Mouse (Mus musculus) small intestine, adult 2 months (tissue): ENCODE data around the gene Zfp36. TPM values are rescaled to one million over a fixed set of nuclear protein-coding genes. Genes with fewer than 3 reads are reported as not detected.

Experiments
- H3K27ac ChIP-seq: fragments of 200-500 bp; 2 replicates; pipeline ENCODE4 v1.5.1; 2012; ENCODE audit warnings: low read depth, low read length, control low read depth, inconsistent platforms; ENCODE audit not compliant: insufficient read depth
- H3K27me3 ChIP-seq: fragments of 200-500 bp; 2 replicates; pipeline ENCODE4 v1.6.1; 2012; ENCODE audit warnings: mild to moderate bottlenecking, moderate library complexity, low read length, inconsistent platforms; ENCODE audit not compliant: control insufficient read depth, insufficient read depth
- H3K36me3 ChIP-seq: fragments of 200-500 bp; 2 replicates; pipeline ENCODE4 v1.6.1; 2012; ENCODE audit warnings: mild to moderate bottlenecking, low read length, control low read depth, inconsistent platforms; ENCODE audit not compliant: control insufficient read depth, insufficient read depth
- H3K4me1 ChIP-seq: fragments of 200-500 bp; 2 replicates; pipeline ENCODE4 v1.6.1; 2012; ENCODE audit warnings: low read length, inconsistent platforms, mixed read lengths; ENCODE audit not compliant: control insufficient read depth, insufficient read depth, insufficient read length
- H3K4me3 ChIP-seq: fragments of 200-500 bp; 2 replicates; pipeline ENCODE4 v1.5.1; 2012; ENCODE audit warnings: low read depth, mild to moderate bottlenecking, control low read depth, inconsistent platforms, low read length, moderate library complexity
- CTCF ChIP-seq: fragments of 200-500 bp; IDR thresholded peaks from 2 replicates; pipeline ENCODE4 v1.5.1; 2012; ENCODE audit warnings: low read depth, mild to moderate bottlenecking, control low read depth, inconsistent platforms, low read length, moderate library complexity, mixed read lengths; ENCODE audit not compliant: insufficient replicate concordance, insufficient read length; ENCODE audit errors: extremely low read depth
- POLR2A ChIP-seq: fragments of 200-500 bp; IDR thresholded peaks from 2 replicates; pipeline ENCODE4 v1.6.1; 2012; ENCODE audit warnings: low read depth, mild to moderate bottlenecking, control low read depth, inconsistent platforms, low read length, moderate library complexity
- whole genome bisulfite sequencing: fragments of 180-500 bp; shearing (Covaris S2); methylation state at CpG from one replicate; pipeline ENCODE4 v1.1.7; 2018; 5-methylcytosine and 5-hydroxymethylcytosine counted together
- polyA plus RNA-seq: library from polyadenylated mRNA; depleted of rRNA; stranded (reverse); fragments of >200 nt; gene quantifications from 2 replicates; pipeline ENCODE4 v1.2.3, GENCODE M21; 2012

Zfp36 gene
- polyA plus RNA-seq, 1 experiment = 196 TPM

GRCm38 (mm10) chr7:28377190-28378065, 2.6 kb downstream of the Zfp36 start:
- H3K27ac ChIP-seq = peak overlapping the region; percentile 98
- peaks cover 13% of the 10 kb centered on the region; the same call in 1 of the 2 replicates for H3K4me1 ChIP-seq
- TF ChIP-seq POLR2A = no peak
- no peak for TF ChIP-seq CTCF
- WGBS = 11% methylated on average over 18 of the region's 18 CpGs
- H3K27me3 ChIP-seq = no peaks in the 10 kb centered on the region
- peak overlapping the region; percentile 78 for H3K4me3 ChIP-seq
- H3K36me3 ChIP-seq = peaks cover 18% of the 10 kb centered on the region

GRCm38 (mm10) chr7:28376011-28376771, 3.9 kb downstream of the Zfp36 start:
- Histone ChIP-seq H3K27me3 (no peaks in the 10 kb centered on the region), H3K4me3 (peak overlapping the region; percentile 52), H3K27ac (peak overlapping the region; percentile 100), H3K36me3 (peaks cover 18% of the 10 kb centered on the region), H3K4me1 (peaks cover 9% of the 10 kb centered on the region; the same call in 1 of the 2 replicates)
- 0 out of 2 replicates have a peak, but pooled peaks have one; percentile 2 for TF ChIP-seq CTCF
- TF ChIP-seq POLR2A = peak; percentile 91
- WGBS = 1% methylated on average over 30 of the region's 30 CpGs

GRCm38 (mm10) chr7:28375176-28375921, 4.7 kb downstream of the Zfp36 start:
- TF ChIP-seq CTCF = no peak
- TF ChIP-seq POLR2A = peak; percentile 88
- Histone ChIP-seq H3K4me3 (peak overlapping the region; percentile 52), H3K4me1 (peaks cover 3% of the 10 kb centered on the region; the same call in 1 of the 2 replicates)

GRCm38 (mm10) chr7:28374647-28375046, 5.4 kb downstream of the Zfp36 start:
- Histone ChIP-seq H3K4me1 (peaks cover 3% of the 10 kb centered on the region), H3K4me3 (peak overlapping the region; percentile 52; the same call in 1 of the 2 replicates), H3K27me3 (no peaks in the 10 kb centered on the region), H3K27ac (peak overlapping the region; percentile 100), H3K36me3 (peaks cover 18% of the 10 kb centered on the region)
- TF ChIP-seq CTCF = no peak
- TF ChIP-seq POLR2A = no peak
- WGBS = 40% methylated on average over 10 of the region's 10 CpGs

More at GRCm38 (mm10) chr7:28375176-28375921, 4.7 kb downstream of the Zfp36 start:
- Histone ChIP-seq H3K36me3 (peaks cover 18% of the 10 kb centered on the region), H3K27ac (peak overlapping the region; percentile 100), H3K27me3 (no peaks in the 10 kb centered on the region)
- under 1% methylated on average over 36 of the region's 36 CpGs for WGBS

- H3K27ac ChIP-seq = peak overlapping the region; percentile 100
- 27% methylated on average over 7 of the region's 7 CpGs for WGBS
- TF ChIP-seq CTCF = no peak
- TF ChIP-seq POLR2A = 0 out of 2 replicates have a peak, but pooled peaks have one; percentile 26
Measured at GRCm38 (mm10) chr7:28373891-28374495, 6.1 kb downstream of the Zfp36 start.

GRCm38 (mm10) chr7:28373131-28373581, 6.9 kb downstream of the Zfp36 start:
- under 1% methylated on average over 9 of the region's 9 CpGs for WGBS
- no peak for TF ChIP-seq POLR2A
- TF ChIP-seq CTCF = peak; percentile 26; the same call in 1 of the 2 replicates

More at GRCm38 (mm10) chr7:28373891-28374495, 6.1 kb downstream of the Zfp36 start:
- Histone ChIP-seq H3K27me3 (no peaks in the 10 kb centered on the region), H3K4me3 (peak overlapping the region; percentile 32), H3K36me3 (peaks cover 18% of the 10 kb centered on the region), H3K4me1 (peaks cover 3% of the 10 kb centered on the region)

More at GRCm38 (mm10) chr7:28373131-28373581, 6.9 kb downstream of the Zfp36 start:
- peak overlapping the region; percentile 88 for H3K27ac ChIP-seq
- no peaks in the 10 kb centered on the region for H3K27me3 ChIP-seq
- peaks cover 17% of the 10 kb centered on the region for H3K36me3 ChIP-seq
- H3K4me3 ChIP-seq = peak overlapping the region; percentile 51
- peaks cover 3% of the 10 kb centered on the region for H3K4me1 ChIP-seq
